Mouse (Mus musculus) olfactory bulb, adult 2 months (tissue): Measurements from ENCODE around the gene Atp1a2.

Experiments
- CTCF ChIP-seq: fragments of 200-500 bp; IDR thresholded peaks from 2 replicates; pipeline ENCODE4 v1.5.1; 2012; ENCODE audit warnings: low read depth, mild to moderate bottlenecking, low read length, moderate library complexity; ENCODE audit not compliant: insufficient read depth
- POLR2A ChIP-seq: fragments of 200-500 bp; IDR thresholded peaks from 2 replicates; pipeline ENCODE4 v1.6.1; 2012; ENCODE audit warnings: mild to moderate bottlenecking, low read depth, low read length, moderate library complexity; ENCODE audit not compliant: insufficient read depth

GRCm38 (mm10) chr1:172278328-172278727 is 19.5 kb downstream of the Atp1a2 start:
- TF ChIP-seq CTCF (no peak), POLR2A (no peak)
